Mouse (Mus musculus) stomach, postnatal 0 days (tissue): ENCODE measurements around the gene Rreb1. TPM values are rescaled to one million over a fixed set of nuclear protein-coding genes. Genes with fewer than 3 reads are reported as not detected.

Source experiments
- ATAC-seq: fragments of 200-750 bp; cut with Nextera tagmentation; 2 replicates; pipeline ENCODE4 v1.8.0; 2017; ENCODE audit not compliant: low FRiP score, low TSS enrichment
- DNase-seq: peaks from one replicate; pipeline ENCODE4 v3.0.0-alpha.2; 2016; ENCODE audit warnings: low spot score
- H3K27ac ChIP-seq: fragments of 300-500 bp; sonication (generic); replicated peaks from 2 replicates; pipeline ENCODE4 v1.5.1; 2014; ENCODE audit warnings: mild to moderate bottlenecking, control low read depth
- H3K27me3 ChIP-seq: fragments of 300-500 bp; sonication (generic); 2 replicates; pipeline ENCODE4 v1.6.1; 2014; ENCODE audit warnings: low read length; ENCODE audit not compliant: control insufficient read depth, insufficient read depth
- H3K36me3 ChIP-seq: fragments of 300-500 bp; sonication (generic); 2 replicates; pipeline ENCODE4 v1.6.1; 2014; ENCODE audit warnings: low read length, mixed read lengths; ENCODE audit not compliant: control insufficient read depth, insufficient read depth
- H3K4me1 ChIP-seq: fragments of 300-500 bp; sonication (generic); replicated peaks from 2 replicates; pipeline ENCODE4 v1.6.1; 2014; ENCODE audit warnings: antibody characterized with exemption; ENCODE audit not compliant: control insufficient read depth, insufficient read depth
- H3K4me2 ChIP-seq: fragments of 300-500 bp; sonication (generic); replicated peaks from 2 replicates; pipeline ENCODE4 v1.6.1; 2014; ENCODE audit warnings: low read depth, mild to moderate bottlenecking, control low read depth, moderate library complexity
- H3K4me3 ChIP-seq: fragments of 300-500 bp; sonication (generic); 2 replicates; pipeline ENCODE4 v1.5.1; 2014; ENCODE audit warnings: low read depth, low read length, control low read depth
- H3K9ac ChIP-seq: fragments of 300-500 bp; sonication (generic); 2 replicates; pipeline ENCODE4 v1.6.1; 2014; ENCODE audit warnings: mild to moderate bottlenecking, low read length, control low read depth, mixed read lengths
- H3K9me3 ChIP-seq: fragments of 300-500 bp; sonication (generic); 2 replicates; pipeline ENCODE4 v1.6.1; 2016; ENCODE audit warnings: low read length; ENCODE audit not compliant: control insufficient read depth
- CTCF ChIP-seq: IDR thresholded peaks from 2 replicates; pipeline ENCODE4 v1.5.1; 2016; ENCODE audit warnings: antibody characterized with exemption, low read depth, mild to moderate bottlenecking, moderate library complexity
- EP300 ChIP-seq: optimal IDR thresholded peaks from 2 replicates; pipeline ENCODE3; 2016; ENCODE audit warnings: antibody characterized with exemption
- WGBS: fragments of 180-500 bp; shearing (Covaris S2); extraction: QIAGEN DNeasy Blood & Tissue Kit; methylation state at CpG from one replicate; pipeline ENCODE4 v1.1.7; 2014; 5-methylcytosine and 5-hydroxymethylcytosine counted together
- polyA plus RNA-seq: library from polyadenylated mRNA; unstranded; fragments of >200 nt; fragmentation: Nextera tagmentation; extraction: Ambion mirVana; gene quantifications from 2 replicates; pipeline ENCODE4 v1.2.1, GENCODE M21; 2015

Rreb1 gene
- polyA plus RNA-seq, 1 experiment from 2014 or later, result 6.0 TPM

DNA sequence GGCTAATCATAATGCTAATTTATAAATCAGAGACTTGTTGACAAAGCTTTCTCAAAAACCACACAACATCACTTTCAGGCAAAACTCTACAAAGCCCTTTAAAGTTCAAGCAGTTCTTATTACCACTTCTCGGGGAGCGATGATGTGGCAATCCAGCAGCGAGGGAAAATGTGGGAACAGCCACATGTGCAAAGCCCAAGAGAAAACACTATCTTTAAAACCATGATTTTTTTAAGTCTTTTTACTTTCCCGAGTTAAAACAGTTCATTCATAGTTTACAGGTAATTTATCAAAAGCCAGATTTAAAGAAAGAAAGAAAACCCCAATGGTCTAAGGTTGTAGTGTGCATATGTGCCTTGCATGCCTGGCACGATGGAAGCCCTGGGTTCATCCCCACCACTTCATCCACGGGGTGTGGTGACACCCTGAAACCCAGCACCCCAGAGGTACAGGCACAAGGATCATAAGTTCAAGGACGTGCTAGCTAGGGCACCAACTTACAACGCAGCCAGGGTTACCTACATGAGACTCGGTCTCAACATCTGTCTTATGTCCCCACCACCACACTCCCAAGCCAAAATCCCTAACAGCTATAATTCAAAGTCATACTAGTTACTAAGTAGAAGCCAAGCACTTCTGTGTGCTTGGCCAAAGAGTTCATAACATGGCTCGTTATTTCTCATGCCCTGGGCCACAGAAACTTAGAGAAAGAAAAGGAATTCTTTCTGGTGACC is 214.6 kb downstream of the Rreb1 start:
- Histone ChIP-seq H3K4me1 (no peaks in the 10 kb centered on the region), H3K36me3 (peaks cover 13% of the 10 kb centered on the region), H3K9ac (peak overlapping the region; percentile 94), H3K27ac (peak overlapping the region; percentile 96; the same call in 1 of the 2 replicates), H3K9me3 (no peaks in the 10 kb centered on the region), H3K4me3 (peak overlapping the region; percentile 99), H3K27me3 (no peaks in the 10 kb centered on the region), H3K4me2 (peak overlapping the region; percentile 70)
- 11% methylated on average over 10 of the region's 10 CpGs for WGBS
- DNase-seq (no peak), ATAC-seq (no peak)
- TF ChIP-seq EP300, result no peak
- TF ChIP-seq CTCF, result no peak

DNA sequence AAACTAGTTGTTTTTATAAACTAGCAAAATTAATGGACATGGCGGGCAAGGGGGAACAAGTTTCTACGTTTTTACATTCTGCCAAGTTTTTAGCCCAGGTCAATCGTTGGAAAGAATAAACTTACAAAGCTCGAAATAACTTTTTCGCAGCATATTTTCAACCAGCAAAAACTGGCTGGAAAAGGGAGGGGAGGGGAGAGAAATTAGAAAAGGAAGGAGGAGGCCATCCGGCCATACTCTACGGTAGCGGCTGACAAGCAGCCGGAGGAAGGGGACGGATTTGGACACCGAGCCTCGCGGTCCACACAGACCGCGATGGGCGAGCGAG is 215.1 kb downstream of the Rreb1 start:
- peaks cover 13% of the 10 kb centered on the region for H3K36me3 ChIP-seq
- no peaks in the 10 kb centered on the region for H3K9me3 ChIP-seq
- H3K4me1 ChIP-seq, result no peaks in the 10 kb centered on the region
- TF ChIP-seq CTCF, result no peak
- TF ChIP-seq EP300, result no peak
- H3K4me3 ChIP-seq, result peak overlapping the region; percentile 99
- H3K4me2 ChIP-seq, result peak overlapping the region; percentile 70
- WGBS, result 1% methylated on average over 17 of the region's 17 CpGs
- peak overlapping the region; percentile 94 for H3K9ac ChIP-seq
- H3K27me3 ChIP-seq, result no peaks in the 10 kb centered on the region
- DNase-seq (no peak), ATAC-seq (no peak)
- peak overlapping the region; percentile 96 for H3K27ac ChIP-seq

DNA sequence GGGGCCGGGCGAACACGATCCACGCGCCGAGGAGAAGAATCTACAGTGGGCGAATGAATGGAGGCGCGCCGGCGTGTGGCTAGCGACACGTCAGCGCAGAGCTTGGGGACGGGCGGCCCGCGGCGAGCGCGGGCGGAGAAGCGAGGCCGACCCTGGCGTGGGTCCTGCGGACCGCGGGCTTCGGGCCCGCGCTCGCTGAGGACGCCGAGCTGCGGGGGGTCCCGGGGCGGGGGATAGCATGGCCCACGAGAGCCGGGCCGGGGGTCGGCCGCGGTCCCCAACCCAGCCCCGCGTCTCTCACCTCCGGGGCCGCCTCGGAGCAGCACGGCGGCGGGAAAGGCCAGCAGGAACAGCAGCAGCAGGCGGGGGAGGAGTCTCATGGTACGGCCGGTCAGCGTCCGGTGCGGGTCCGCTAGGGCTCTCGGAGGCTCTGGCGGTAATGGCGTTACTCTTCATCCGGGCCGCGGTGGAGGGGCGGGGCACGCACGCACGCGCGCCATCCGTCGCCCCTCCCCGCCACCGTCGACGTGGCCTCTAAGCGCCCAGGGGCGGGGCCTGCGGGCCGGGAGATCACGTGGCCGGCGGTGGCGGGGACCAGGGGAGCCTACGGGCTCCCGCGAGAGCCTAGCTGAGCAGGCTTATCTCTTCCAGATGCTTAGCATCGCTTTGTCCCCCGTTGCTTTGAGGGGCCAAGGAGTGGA is 215.7 kb downstream of the Rreb1 start, which contains the start of gene Ssr1:
Ssr1 (minus strand) TSS at position 514 of the 701 bp plus-strand sequence.
- TF ChIP-seq CTCF, result no peak
- no peak for TF ChIP-seq EP300
- Histone ChIP-seq H3K36me3 (peaks cover 13% of the 10 kb centered on the region), H3K27ac (peak within 1 kb of the TSS; percentile 96), H3K4me3 (peak within 1 kb of the TSS; percentile 99), H3K4me1 (no peaks in the 10 kb centered on the region), H3K9me3 (no peaks in the 10 kb centered on the region), H3K27me3 (no peaks in the 10 kb centered on the region), H3K4me2 (peak within 1 kb of the TSS; percentile 70), H3K9ac (peak within 1 kb of the TSS; percentile 94)
- ATAC-seq (peak; percentile 96), DNase-seq (peak; percentile 97)
- under 1% methylated on average over 81 of the region's 89 CpGs for WGBS

DNA sequence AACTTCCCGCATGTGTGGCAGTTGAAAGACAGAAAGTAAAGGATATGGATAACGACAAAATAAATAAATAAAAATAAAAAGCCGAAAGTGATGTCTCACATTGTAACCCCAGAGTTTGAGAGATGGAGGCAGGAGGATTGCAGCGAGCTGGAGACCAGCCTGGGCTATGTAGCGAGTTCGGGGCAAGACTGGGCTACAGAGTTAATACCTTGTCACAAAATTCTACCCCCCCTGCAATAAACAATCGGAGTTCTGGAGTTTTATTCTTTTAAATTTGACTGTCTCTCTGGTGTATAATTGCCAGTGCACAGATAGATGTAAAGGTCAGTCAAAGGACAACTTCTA is 216.2 kb downstream of the Rreb1 start:
- ATAC-seq (peak; percentile 36), DNase-seq (no peak)
- no peaks in the 10 kb centered on the region for H3K27me3 ChIP-seq
- H3K36me3 ChIP-seq, result peaks cover 10% of the 10 kb centered on the region; the same call in 1 of the 2 replicates
- WGBS, result 9% methylated on average over 7 of the region's 7 CpGs
- H3K27ac ChIP-seq, result peak overlapping the region; percentile 96
- peak overlapping the region; percentile 70 for H3K4me2 ChIP-seq
- no peak for TF ChIP-seq CTCF
- no peak for TF ChIP-seq EP300
- no peaks in the 10 kb centered on the region for H3K4me1 ChIP-seq
- H3K9me3 ChIP-seq, result no peaks in the 10 kb centered on the region
- no peak overlapping the region for H3K9ac ChIP-seq
- peak overlapping the region; percentile 99 for H3K4me3 ChIP-seq

DNA sequence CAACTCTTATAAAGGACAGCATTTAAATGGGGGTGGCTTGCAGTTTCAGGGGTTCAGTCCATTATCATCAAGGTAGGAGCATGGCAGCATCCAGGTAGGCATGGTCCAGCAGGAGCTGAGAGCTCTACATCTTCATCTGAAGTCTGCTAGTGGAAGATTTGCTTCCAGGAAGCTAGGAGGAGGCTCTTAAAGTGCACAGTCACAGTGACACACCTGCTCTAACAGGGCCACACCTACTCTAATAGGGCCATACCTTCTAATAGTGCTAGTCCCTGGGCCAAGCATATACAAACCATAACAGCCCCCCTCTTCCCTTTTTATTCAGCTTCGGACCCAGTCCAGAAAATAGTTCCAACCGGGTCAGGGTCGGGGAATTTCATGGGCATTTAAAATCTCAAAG is 221.5 kb downstream of the Rreb1 start:
- 76% methylated on average over 3 of the region's 3 CpGs for WGBS
- no peaks in the 10 kb centered on the region for H3K27me3 ChIP-seq
- no peak for TF ChIP-seq EP300
- TF ChIP-seq CTCF, result no peak
- ATAC-seq, result peak; percentile 70; the same call in 1 of the 2 replicates
- H3K9ac ChIP-seq, result no peak overlapping the region
- no peak for DNase-seq
- H3K4me2 ChIP-seq, result no peak overlapping the region
- H3K4me1 ChIP-seq, result no peaks in the 10 kb centered on the region
- H3K27ac ChIP-seq, result no peak overlapping the region
- no peaks in the 10 kb centered on the region for H3K36me3 ChIP-seq
- H3K9me3 ChIP-seq, result no peaks in the 10 kb centered on the region
- no peak overlapping the region for H3K4me3 ChIP-seq

Other genes starting within 250 kb of the Rreb1 start
- 76.8 and 85.8 TPM in 2 replicates for gene Ssr1, start 215.8 kb downstream of the Rreb1 start, polyA plus RNA-seq